Mouse (Mus musculus) T-helper 17 cell (primary cell): Measurements from ENCODE around the gene Nck2.

Source experiments
- in situ Hi-C, 2 experiments: fragments of 300-600 bp; cut with MboI, MseI; formaldehyde crosslinking; loops; 1 replicate in 1 of 2; 2 replicates in 1 of 2; pipeline ENCODE4 v1.15.1; 2025; ENCODE audit warnings: high pct_unique_total_duplicates in 2 of 2

Gene Nck2

GRCm38 (mm10) chr1:43429924-43430876 is 14.2 kb upstream of the Nck2 start:
- in situ Hi-C loops: no loop called here

GRCm38 (mm10) chr1:43433853-43434252 is 10.5 kb upstream of the Nck2 start:
- in situ Hi-C loops: no loop called here

GRCm38 (mm10) chr1:43436554-43436953 is 7.8 kb upstream of the Nck2 start:
- in situ Hi-C loops: no loop called here

- in situ Hi-C loops: no loop called here
Measured at GRCm38 (mm10) chr1:43439261-43439660, 5.1 kb upstream of the Nck2 start.

GRCm38 (mm10) chr1:43442568-43442967 is 1.8 kb upstream of the Nck2 start:
- in situ Hi-C loops: no loop called here

GRCm38 (mm10) chr1:43445170-43446088 is 1.1 kb downstream of the Nck2 start:
- in situ Hi-C loops: loop anchor here in 1 of 2 experiments (5.0 kb wide), 1 partner anchor 97 kb away; no protein-coding TSS in a partner anchor

GRCm38 (mm10) chr1:43446089-43446533 is 1.7 kb downstream of the Nck2 start:
- in situ Hi-C loops: loop anchor here in 1 of 2 experiments (5.0 kb wide), 1 partner anchor 96 kb away; no protein-coding TSS in a partner anchor

GRCm38 (mm10) chr1:43446731-43447601 is 2.6 kb downstream of the Nck2 start:
- in situ Hi-C loops: loop anchor here in 1 of 2 experiments (5.0 kb wide), 1 partner anchor 95 kb away; no protein-coding TSS in a partner anchor

GRCm38 (mm10) chr1:43447602-43448287 is 3.4 kb downstream of the Nck2 start:
- in situ Hi-C loops: loop anchor here in 1 of 2 experiments (5.0 kb wide), 1 partner anchor 95 kb away; no protein-coding TSS in a partner anchor

- in situ Hi-C loops: no loop called here
Measured at GRCm38 (mm10) chr1:43450811-43451210, 6.4 kb downstream of the Nck2 start.

GRCm38 (mm10) chr1:43453683-43454082 is 9.3 kb downstream of the Nck2 start:
- in situ Hi-C loops: no loop called here

GRCm38 (mm10) chr1:43454741-43455140 is 10.4 kb downstream of the Nck2 start:
- in situ Hi-C loops: no loop called here

GRCm38 (mm10) chr1:43455196-43455595 is 10.8 kb downstream of the Nck2 start:
- in situ Hi-C loops: no loop called here

- in situ Hi-C loops: no loop called here
Measured at GRCm38 (mm10) chr1:43457012-43457766, 12.8 kb downstream of the Nck2 start.

GRCm38 (mm10) chr1:43460468-43460867 is 16.1 kb downstream of the Nck2 start:
- in situ Hi-C loops: no loop called here

- in situ Hi-C loops: no loop called here
Measured at GRCm38 (mm10) chr1:43462666-43463065, 18.3 kb downstream of the Nck2 start.

- in situ Hi-C loops: no loop called here
Measured at GRCm38 (mm10) chr1:43463941-43464682, 19.7 kb downstream of the Nck2 start.

GRCm38 (mm10) chr1:43464976-43465375 is 20.6 kb downstream of the Nck2 start:
- in situ Hi-C loops: no loop called here
